Mouse (Mus musculus): Measurements from ENCODE around the gene Bmp15.

The Bmp15 gene

GRCm38 (mm10) chrX:6320621-6321020 is at the start of gene Bmp15:
Bmp15 (minus strand) TSS chrX:6320721.
- no peak for DNase-seq

GRCm38 (mm10) chrX:6368822-6369221 is 48.3 kb upstream of the Bmp15 start:
- DNase-seq, result no peak

GRCm38 (mm10) chrX:6357503-6358114 is 37.1 kb upstream of the Bmp15 start:
- peak; percentile 2 to 10 for DNase-seq

GRCm38 (mm10) chrX:6356876-6357275 is 36.4 kb upstream of the Bmp15 start:
- DNase-seq, result no peak

GRCm38 (mm10) chrX:6345273-6345959 is 24.9 kb upstream of the Bmp15 start:
- DNase-seq, result no peak

- DNase-seq, result no peak
Measured at GRCm38 (mm10) chrX:6324056-6324455, 3.5 kb upstream of the Bmp15 start.

GRCm38 (mm10) chrX:6317747-6318146 is 2.8 kb downstream of the Bmp15 start:
- no peak for DNase-seq
